Mouse (Mus musculus) kidney, adult 2 months (tissue): Measurements from ENCODE around the gene Cd5. TPM values are rescaled to one million over a fixed set of nuclear protein-coding genes. Genes with fewer than 3 reads are reported as not detected.

Experiments used
- DNase-seq: peaks from one replicate; pipeline ENCODE4 v3.0.0; 2021
- H3K27ac ChIP-seq: fragments of 200-500 bp; 2 replicates; pipeline ENCODE4 v1.5.1; 2012; ENCODE audit warnings: low read depth, low read length, control low read depth, inconsistent platforms; ENCODE audit not compliant: insufficient read depth
- H3K27me3 ChIP-seq: fragments of 200-500 bp; replicated peaks from 2 replicates; pipeline ENCODE4 v1.6.1; 2012; ENCODE audit warnings: mild to moderate bottlenecking, moderate library complexity, low read length, inconsistent platforms; ENCODE audit not compliant: control insufficient read depth, insufficient read depth
- H3K36me3 ChIP-seq: fragments of 200-500 bp; 2 replicates; pipeline ENCODE4 v1.6.1; 2012; ENCODE audit warnings: mild to moderate bottlenecking, moderate library complexity, low read length, inconsistent platforms; ENCODE audit not compliant: control insufficient read depth, insufficient read depth
- H3K4me1 ChIP-seq: fragments of 200-500 bp; 2 replicates; pipeline ENCODE4 v1.6.1; 2011; ENCODE audit warnings: low read length; ENCODE audit not compliant: control insufficient read depth, insufficient read depth
- H3K4me3 ChIP-seq: fragments of 200-500 bp; 2 replicates; pipeline ENCODE4 v1.5.1; 2011; ENCODE audit warnings: mild to moderate bottlenecking, low read depth, low read length, control low read depth; ENCODE audit not compliant: insufficient read depth
- CTCF ChIP-seq: fragments of 200-500 bp; conservative IDR thresholded peaks from 2 replicates; pipeline ENCODE4 v1.5.1; 2011; ENCODE audit warnings: low read depth, mild to moderate bottlenecking, control low read depth, low read length, moderate library complexity, mixed read lengths; ENCODE audit not compliant: insufficient read depth, insufficient read length
- POLR2A ChIP-seq: fragments of 200-500 bp; IDR thresholded peaks from one replicate; pipeline ENCODE4 v1.6.1; 2011; ENCODE audit warnings: low read depth, low read length, control low read depth
- WGBS: fragments of 180-500 bp; shearing (Covaris S2); methylation state at CpG from one replicate; pipeline ENCODE4 v1.1.7; 2018; 5-methylcytosine and 5-hydroxymethylcytosine counted together
- polyA plus RNA-seq: library from polyadenylated mRNA; depleted of rRNA; stranded (reverse); fragments of >200 nt; gene quantifications from 2 replicates; pipeline ENCODE4 v1.2.3, GENCODE M21; 2012

The Cd5 gene
- polyA plus RNA-seq, 1 experiment, result 3.3 TPM

DNA sequence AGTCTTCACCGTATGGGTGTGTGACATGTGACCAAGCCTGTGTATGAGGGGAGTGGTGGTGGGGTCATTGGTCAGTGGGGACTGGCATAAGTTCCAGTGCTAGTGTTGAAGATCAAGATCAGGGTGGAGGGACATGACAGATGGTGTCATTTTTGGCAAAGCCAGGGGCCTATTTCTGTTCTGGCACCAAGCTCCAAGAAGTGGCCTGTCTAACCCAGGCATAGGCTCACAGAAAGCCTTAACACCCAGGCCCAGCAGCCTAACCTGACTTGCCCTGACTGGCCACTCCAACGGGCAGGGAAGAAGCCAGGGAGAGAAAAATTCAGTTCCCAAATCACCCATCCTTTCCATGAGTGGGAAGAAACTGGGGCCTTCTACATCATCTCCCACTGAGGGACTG, 18.7 kb upstream of the Cd5 start:
- H3K27ac ChIP-seq, result no peak overlapping the region
- WGBS, result 84% methylated on average over 2 of the region's 2 CpGs
- no peaks in the 10 kb centered on the region for H3K36me3 ChIP-seq
- H3K27me3 ChIP-seq, result no peaks in the 10 kb centered on the region
- DNase-seq, result no peak
- H3K4me1 ChIP-seq, result no peaks in the 10 kb centered on the region
- H3K4me3 ChIP-seq, result no peak overlapping the region
- TF ChIP-seq POLR2A (no peak), CTCF (no peak)

DNA sequence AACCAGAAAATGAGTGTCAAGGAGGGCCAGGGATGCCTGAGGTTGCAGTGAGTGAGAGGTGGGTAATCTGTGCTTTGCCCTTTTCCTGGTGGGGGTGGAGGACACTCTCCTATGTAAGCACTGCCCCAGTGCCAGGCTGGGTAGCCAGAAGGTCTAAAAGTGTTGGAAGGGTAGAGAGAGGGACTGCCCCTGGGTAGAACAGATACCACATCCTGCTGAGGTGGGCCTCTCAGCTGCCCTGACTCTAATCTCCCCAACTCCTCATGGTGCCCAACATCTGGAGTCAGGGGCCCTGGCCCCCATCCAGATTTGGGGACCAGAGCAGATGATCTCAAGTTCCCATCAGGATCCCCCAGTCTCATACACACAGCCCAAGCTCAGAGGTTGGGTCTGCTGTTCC, 18.3 kb upstream of the Cd5 start:
- no peaks in the 10 kb centered on the region for H3K27me3 ChIP-seq
- no peaks in the 10 kb centered on the region for H3K4me1 ChIP-seq
- no peak overlapping the region for H3K4me3 ChIP-seq
- no peak overlapping the region for H3K27ac ChIP-seq
- TF ChIP-seq POLR2A, result no peak
- TF ChIP-seq CTCF, result no peak
- H3K36me3 ChIP-seq, result no peaks in the 10 kb centered on the region
- DNase-seq, result no peak

DNA sequence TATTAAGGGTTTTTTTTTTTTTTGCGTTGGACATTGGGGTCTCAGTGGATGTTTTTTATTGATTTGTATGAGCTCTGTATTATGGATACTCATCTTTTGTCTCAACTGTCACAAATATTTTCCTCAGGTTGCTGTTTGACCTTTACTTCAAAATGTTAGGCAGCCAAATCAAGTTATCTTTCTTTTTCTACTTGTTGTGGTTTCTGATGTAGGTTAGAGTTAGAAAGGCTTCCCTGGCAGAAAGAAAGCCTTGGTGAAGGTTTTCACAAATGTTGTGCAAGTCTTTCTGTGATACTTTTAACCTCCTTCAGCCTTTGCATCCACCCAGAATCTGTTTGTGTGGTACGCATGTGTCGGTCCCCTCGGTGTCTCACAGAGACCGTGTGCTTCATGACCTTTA, 13.8 kb upstream of the Cd5 start:
- Histone ChIP-seq H3K4me1 (no peaks in the 10 kb centered on the region), H3K4me3 (no peak overlapping the region), H3K36me3 (no peaks in the 10 kb centered on the region), H3K27ac (no peak overlapping the region), H3K27me3 (no peaks in the 10 kb centered on the region)
- TF ChIP-seq POLR2A (no peak), CTCF (no peak)
- WGBS, result 94% methylated on average over 5 of the region's 5 CpGs
- no peak for DNase-seq

DNA sequence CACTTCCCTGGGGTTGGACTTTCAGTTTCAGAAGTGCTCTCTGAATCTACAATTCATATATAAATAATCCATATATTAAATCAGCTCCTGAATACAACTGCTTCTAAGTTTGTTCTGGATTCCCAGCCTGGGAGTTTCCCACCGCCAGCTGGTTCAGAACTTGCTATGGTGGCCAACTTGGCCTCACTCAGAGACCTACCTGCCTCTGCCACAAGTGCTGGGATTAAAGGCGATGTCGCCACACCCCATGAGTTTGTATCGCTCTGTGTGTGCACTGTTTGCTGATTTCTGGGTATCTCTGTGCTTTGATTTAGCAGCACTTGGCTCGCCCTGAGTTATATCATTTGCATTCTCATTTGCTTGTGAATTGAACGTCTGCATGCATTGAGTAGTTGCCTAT, 13.3 kb upstream of the Cd5 start:
- no peak for DNase-seq
- H3K27ac ChIP-seq, result no peak overlapping the region
- no peaks in the 10 kb centered on the region for H3K4me1 ChIP-seq
- TF ChIP-seq POLR2A (no peak), CTCF (no peak)
- H3K27me3 ChIP-seq, result no peaks in the 10 kb centered on the region
- H3K36me3 ChIP-seq, result no peaks in the 10 kb centered on the region
- no peak overlapping the region for H3K4me3 ChIP-seq
- 95% methylated on average over 6 of the region's 6 CpGs for WGBS

DNA sequence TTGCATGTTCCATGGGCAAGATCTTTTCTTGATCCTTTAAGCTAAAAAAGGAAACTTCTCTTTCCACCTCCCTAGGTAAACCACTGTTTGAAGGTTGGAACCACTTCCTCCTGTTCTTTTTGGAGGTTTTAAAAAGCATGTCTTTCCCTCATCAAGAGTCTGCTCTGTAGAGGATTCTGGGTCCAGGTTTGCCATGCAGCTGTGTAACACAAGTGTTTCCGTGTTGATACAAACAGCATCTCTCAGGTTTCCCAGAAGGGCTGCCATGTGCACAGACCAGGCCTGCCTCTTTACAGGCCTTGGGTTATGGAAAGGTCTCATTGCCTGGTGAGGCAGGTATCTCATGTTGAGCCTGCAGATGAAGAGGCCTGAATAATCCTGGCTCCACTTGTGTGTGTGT, 12.8 kb upstream of the Cd5 start:
- Histone ChIP-seq H3K36me3 (no peaks in the 10 kb centered on the region), H3K4me3 (no peak overlapping the region), H3K27ac (no peak overlapping the region), H3K4me1 (no peaks in the 10 kb centered on the region), H3K27me3 (no peaks in the 10 kb centered on the region)
- DNase-seq, result no peak
- WGBS, result 81% methylated on average over 1 of the region's 1 CpGs
- TF ChIP-seq POLR2A (no peak), CTCF (no peak)

DNA sequence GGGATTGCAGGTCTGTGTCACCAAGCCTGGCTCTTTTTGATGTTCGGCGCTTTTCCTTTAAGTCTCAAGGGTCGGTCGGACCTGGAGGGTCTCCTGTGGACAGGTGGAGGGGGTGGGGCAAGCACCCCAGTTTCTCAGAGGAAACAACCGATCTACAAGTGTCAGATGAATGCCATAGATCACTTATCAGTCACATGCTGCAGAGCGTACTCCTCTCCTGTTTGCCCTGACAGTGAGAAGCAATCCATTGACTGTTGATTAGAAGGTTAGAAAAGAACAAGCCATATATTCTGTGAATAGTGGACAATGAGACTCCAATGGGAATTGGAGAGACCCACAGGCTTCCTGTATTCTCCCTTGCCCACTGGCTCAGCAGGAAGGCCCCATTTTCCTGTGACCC, 11.4 kb upstream of the Cd5 start:
- H3K4me1 ChIP-seq, result no peaks in the 10 kb centered on the region

DNA sequence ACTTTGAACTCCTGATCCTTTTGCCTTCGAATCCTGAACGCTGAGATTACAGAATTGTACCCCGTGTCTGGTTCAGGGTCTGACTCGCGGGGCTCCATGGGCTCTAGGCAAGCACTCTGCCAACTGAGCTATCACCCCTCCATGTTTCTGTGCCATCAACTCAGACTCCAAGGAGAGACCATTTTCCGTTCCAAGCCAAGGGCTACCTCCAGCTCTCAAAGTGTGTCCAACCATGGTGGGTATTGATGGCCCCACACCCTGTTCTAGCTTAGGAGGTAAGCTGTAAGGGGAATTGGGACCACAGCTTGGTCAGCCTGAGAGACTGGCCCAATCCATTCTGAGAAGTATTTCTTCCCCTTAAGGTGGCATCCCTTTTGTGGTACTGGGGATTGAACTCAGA, 10.5 kb upstream of the Cd5 start:
- H3K27ac ChIP-seq, result no peak overlapping the region
- H3K27me3 ChIP-seq, result no peaks in the 10 kb centered on the region
- no peak for DNase-seq
- no peaks in the 10 kb centered on the region for H3K4me1 ChIP-seq
- no peak overlapping the region for H3K4me3 ChIP-seq
- no peaks in the 10 kb centered on the region for H3K36me3 ChIP-seq
- TF ChIP-seq POLR2A (no peak), CTCF (no peak)
- 80% methylated on average over 6 of the region's 6 CpGs for WGBS

More for the DNA sequence above, 11.4 kb upstream of the Cd5 start:
- 87% methylated on average over 6 of the region's 6 CpGs for WGBS
- DNase-seq, result no peak
- Histone ChIP-seq H3K36me3 (no peaks in the 10 kb centered on the region), H3K27ac (no peak overlapping the region), H3K4me3 (no peak overlapping the region), H3K27me3 (no peaks in the 10 kb centered on the region)
- TF ChIP-seq CTCF (no peak), POLR2A (no peak)

DNA sequence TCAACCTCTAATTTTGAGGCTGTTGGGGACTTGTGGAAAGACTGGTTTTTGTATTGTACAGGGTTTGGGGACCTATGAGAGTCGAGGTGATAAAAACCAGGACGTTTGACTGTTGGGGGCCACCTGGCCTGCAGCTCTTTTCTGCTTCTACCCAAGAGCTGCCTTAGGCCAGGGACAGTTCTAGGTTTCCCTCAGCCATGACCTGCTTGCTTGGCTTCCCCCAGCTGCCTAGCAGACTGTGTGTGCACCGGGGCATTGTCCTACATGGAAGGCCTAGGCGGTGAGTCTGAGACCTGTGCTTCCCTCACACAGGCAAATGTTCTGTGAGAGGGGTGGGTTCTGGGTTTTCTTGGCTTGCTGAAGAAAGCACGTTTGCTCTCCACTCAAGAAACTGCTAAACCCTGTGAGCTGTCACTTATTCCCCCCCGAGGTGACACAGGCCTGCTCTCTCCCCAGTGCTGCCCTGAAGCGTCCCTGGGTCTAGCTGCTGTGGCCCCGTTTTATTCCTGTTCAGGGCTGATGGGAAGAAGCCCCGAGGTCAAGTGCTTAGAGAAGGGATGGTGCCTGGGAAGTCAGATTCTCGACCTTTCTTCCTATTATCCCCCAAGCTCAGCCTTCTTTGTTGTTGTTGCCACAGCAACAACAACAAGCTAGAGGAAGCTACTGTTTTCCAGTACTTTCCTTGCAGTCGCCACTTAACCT, 9.8 kb upstream of the Cd5 start:
- TF ChIP-seq CTCF (no peak), POLR2A (no peak)
- Histone ChIP-seq H3K4me3 (no peak overlapping the region), H3K27me3 (no peaks in the 10 kb centered on the region), H3K27ac (no peak overlapping the region), H3K4me1 (no peaks in the 10 kb centered on the region), H3K36me3 (no peaks in the 10 kb centered on the region)
- 66% methylated on average over 11 of the region's 11 CpGs for WGBS
- DNase-seq, result no peak
